Mouse (Mus musculus) forebrain, embryonic 12.5 days (tissue): ENCODE measurements around the gene Lat. TPM values are rescaled to one million over a fixed set of nuclear protein-coding genes. Genes with fewer than 3 reads are reported as not detected.

Experiments
- ATAC-seq: fragments of 200-750 bp; cut with Nextera tagmentation; 2 replicates; pipeline ENCODE4 v1.8.0; 2017; ENCODE audit warnings: moderate TSS enrichment; ENCODE audit not compliant: low FRiP score
- H3K27ac ChIP-seq: fragments of 300-500 bp; sonication (generic); 2 replicates; pipeline ENCODE4 v1.5.1; 2016; ENCODE audit warnings: mild to moderate bottlenecking
- H3K27me3 ChIP-seq: fragments of 300-500 bp; sonication (generic); 2 replicates; pipeline ENCODE4 v1.6.1; 2016; ENCODE audit warnings: mild to moderate bottlenecking
- H3K36me3 ChIP-seq: fragments of 300-500 bp; sonication (generic); replicated peaks from 2 replicates; pipeline ENCODE4 v1.6.1; 2016; ENCODE audit warnings: mild to moderate bottlenecking
- H3K4me1 ChIP-seq: fragments of 300-500 bp; sonication (generic); 2 replicates; pipeline ENCODE4 v1.6.1; 2016
- H3K4me2 ChIP-seq: fragments of 300-500 bp; sonication (generic); 2 replicates; pipeline ENCODE4 v1.6.1; 2016; ENCODE audit warnings: mild to moderate bottlenecking, moderate library complexity
- H3K4me3 ChIP-seq: fragments of 300-500 bp; sonication (generic); replicated peaks from 2 replicates; pipeline ENCODE4 v1.5.1; 2016; ENCODE audit warnings: mild to moderate bottlenecking
- H3K9ac ChIP-seq: fragments of 300-500 bp; sonication (generic); 2 replicates; pipeline ENCODE4 v1.6.1; 2016; ENCODE audit warnings: mild to moderate bottlenecking
- H3K9me3 ChIP-seq: fragments of 300-500 bp; sonication (generic); 2 replicates; pipeline ENCODE4 v1.6.1; 2016
- WGBS: fragments of 180-500 bp; shearing (Covaris S2); methylation state at CpG from one replicate; pipeline ENCODE4 v1.1.7; 2016; 5-methylcytosine and 5-hydroxymethylcytosine counted together
- microRNA-seq: library from miRNA; unstranded; fragments of <30 nt; microRNA quantifications from one replicate; pipeline ENCODE4, GENCODE M21; 2017
- polyA plus RNA-seq: library from polyadenylated mRNA; unstranded; fragments of >200 nt; fragmentation: Nextera tagmentation; extraction: Ambion mirVana; gene quantifications from 2 replicates; pipeline ENCODE4 v1.2.1, GENCODE M21; 2016

The Lat gene
- polyA plus RNA-seq, 1 experiment from 2014 or later: 1.9 TPM

DNA sequence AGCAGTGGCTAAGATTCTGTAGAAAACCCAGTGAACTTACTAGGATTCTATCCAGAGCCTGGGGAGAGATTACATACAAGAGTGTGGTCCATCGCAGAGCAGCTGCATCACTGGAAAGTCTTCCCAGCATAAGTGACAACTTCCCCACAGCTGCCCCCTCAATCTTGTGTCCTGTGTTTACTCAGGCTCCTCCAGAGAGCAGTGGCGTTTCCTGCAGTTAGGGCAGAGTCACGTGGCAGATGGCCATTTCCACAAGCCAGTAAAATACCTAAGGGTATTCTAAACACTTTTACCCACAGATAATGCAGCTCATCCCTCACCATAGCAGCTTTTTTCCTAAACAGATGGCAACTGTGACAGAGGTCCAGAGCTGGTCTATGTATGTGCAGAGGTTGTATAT lies 44.6 kb downstream of the Lat start:
- no peak overlapping the region for H3K4me3 ChIP-seq
- no peak for ATAC-seq
- H3K4me1 ChIP-seq: 0 out of 2 replicates have a peak, but pooled peaks cover 4% of the 10 kb centered on the region
- H3K27me3 ChIP-seq: peaks cover 12% of the 10 kb centered on the region
- H3K9ac ChIP-seq: no peak overlapping the region
- no peak overlapping the region for H3K27ac ChIP-seq
- 46% methylated on average over 3 of the region's 3 CpGs for WGBS
- H3K36me3 ChIP-seq: no peaks in the 10 kb centered on the region
- no peaks in the 10 kb centered on the region for H3K9me3 ChIP-seq
- H3K4me2 ChIP-seq: no peak overlapping the region

DNA sequence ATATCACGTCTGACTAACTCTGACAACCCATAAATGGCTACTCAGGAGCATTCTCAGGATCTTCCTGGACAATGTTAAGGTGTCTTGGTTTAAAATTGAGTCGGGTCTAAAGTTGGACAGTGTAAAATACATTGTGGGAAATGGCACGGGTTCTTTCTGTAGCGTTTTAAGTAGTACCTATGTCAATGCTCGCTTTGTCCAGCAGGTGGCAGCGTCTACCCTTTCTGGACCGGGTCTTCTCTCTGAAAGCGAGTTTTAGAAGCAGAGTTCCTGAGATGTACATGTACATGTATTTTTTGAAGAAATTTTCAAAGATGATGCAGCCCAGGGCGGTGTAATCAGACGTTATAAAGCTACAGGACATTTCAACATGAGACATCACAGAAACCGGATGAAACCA lies 45.6 kb downstream of the Lat start:
- H3K27ac ChIP-seq: no peak overlapping the region
- ATAC-seq: no peak
- H3K36me3 ChIP-seq: no peaks in the 10 kb centered on the region
- H3K9me3 ChIP-seq: no peaks in the 10 kb centered on the region
- 8% methylated on average over 11 of the region's 11 CpGs for WGBS
- peaks cover 12% of the 10 kb centered on the region for H3K27me3 ChIP-seq
- 0 out of 2 replicates have a peak, but pooled peaks cover 4% of the 10 kb centered on the region for H3K4me1 ChIP-seq
- H3K4me3 ChIP-seq: no peak overlapping the region
- H3K4me2 ChIP-seq: no peak overlapping the region
- no peak overlapping the region for H3K9ac ChIP-seq

DNA sequence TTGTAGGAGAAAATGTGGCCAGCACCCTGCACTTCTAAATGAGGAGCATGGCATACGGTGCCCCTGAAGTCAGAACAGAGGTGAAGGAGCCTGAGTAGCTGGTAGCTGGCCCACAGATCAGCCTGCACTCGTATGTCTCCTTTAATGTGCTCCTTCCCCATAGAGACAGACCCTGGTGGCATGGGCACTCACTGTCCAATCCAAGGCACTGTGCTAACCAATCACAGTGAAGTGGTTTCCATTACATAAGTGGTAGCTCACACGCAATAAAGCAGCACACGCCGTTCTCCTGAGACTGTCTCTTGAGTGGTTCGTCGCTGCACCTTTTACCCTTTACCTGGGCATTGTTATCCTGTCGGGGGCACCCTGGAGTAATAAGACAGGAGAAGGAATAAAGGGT lies 55.1 kb downstream of the Lat start:
- no peak for ATAC-seq
- Histone ChIP-seq H3K4me3 (no peak overlapping the region), H3K36me3 (no peaks in the 10 kb centered on the region), H3K9me3 (no peaks in the 10 kb centered on the region), H3K27ac (no peak overlapping the region), H3K9ac (no peak overlapping the region), H3K4me1 (no peaks in the 10 kb centered on the region), H3K27me3 (no peaks in the 10 kb centered on the region), H3K4me2 (no peak overlapping the region)
- WGBS: 78% methylated on average over 8 of the region's 8 CpGs

Small RNA genes within 50 kb of the gene (microRNA-seq; reads per million reads assigned to microRNA genes)
- gene Mir7058: not detected

Other genes starting within 250 kb of the Lat start
- gene Xpo6, start 169.1 kb downstream of the Lat start, polyA plus RNA-seq: 74.4 and 74.8 TPM in 2 replicates
- gene Sbk1, start 97.0 kb downstream of the Lat start, polyA plus RNA-seq: 264 and 272 TPM in 2 replicates
- gene Spns1, start 7.9 kb upstream of the Lat start, polyA plus RNA-seq: 55.8 and 64.9 TPM in 2 replicates
- gene Nfatc2ip, start 27.2 kb upstream of the Lat start, polyA plus RNA-seq: 3.9 and 4.6 TPM in 2 replicates
- gene Cd19, start 45.3 kb upstream of the Lat start, polyA plus RNA-seq: 0.40 TPM in 1 of 2 replicates, not detected in the other
- gene Rabep2, start 59.2 kb upstream of the Lat start, polyA plus RNA-seq: 20.2 and 20.6 TPM in 2 replicates
- 0.23 and 0.43 TPM in 2 replicates for gene Atp2a1, start 93.5 kb upstream of the Lat start, polyA plus RNA-seq
- gene Sh2b1, start 105.9 kb upstream of the Lat start, polyA plus RNA-seq: 57.7 and 60.2 TPM in 2 replicates
- gene Tufm, start 117.8 kb upstream of the Lat start, polyA plus RNA-seq: 113 and 119 TPM in 2 replicates
- gene Atxn2l, start 133.9 kb upstream of the Lat start, polyA plus RNA-seq: 76.6 and 92.6 TPM in 2 replicates
- 213 and 225 TPM in 2 replicates for gene Eif3c, start 196.8 kb upstream of the Lat start, polyA plus RNA-seq
- 0.31 and 0.52 TPM in 2 replicates for gene Apobr, start 215.4 kb upstream of the Lat start, polyA plus RNA-seq
- 27.5 and 32.7 TPM in 2 replicates for gene Cln3, start 216.2 kb upstream of the Lat start, polyA plus RNA-seq
- not detected in 2 replicates for gene Il27, start 225.4 kb upstream of the Lat start, polyA plus RNA-seq